8 mouse cellular contexts compared by ENCODE assay signal in genomic region chr19:5084834-5085144, GRCm38 (mm10). TPM values are rescaled to one million over a fixed set of nuclear protein-coding genes. Genes with fewer than 3 reads are reported as not detected.
A peak's percentile ranks its signal among the peaks of the same experiment; 100 is the strongest.
DNase-seq lines count a peak whose midpoint lies in the region; ATAC-seq and TF ChIP-seq lines count a peak whose summit lies in the region.

No protein-coding gene starts in this region.

- TF ChIP-seq POLR2A in olfactory bulb, adult 2 months (IDR thresholded peaks at IDR 0.05; ENCODE audit: insufficient read depth, low read depth, low read length) = no peak

- no peak overlapping the region for H3K9ac ChIP-seq in lung, postnatal 0 days (replicated peaks; ENCODE audit: low read depth)

- no peak for TF ChIP-seq EP300 in lung, postnatal 0 days (IDR thresholded peaks at IDR 0.05)

- H3K4me2 ChIP-seq in lung, postnatal 0 days (replicated peaks; ENCODE audit: low read depth, low read length) = peak overlapping the region; percentile 79

- H3K9me3 ChIP-seq in lung, postnatal 0 days (ENCODE audit: low read length) = no peaks in the 10 kb centered on the region
- H3K9me3 ChIP-seq in limb, embryonic 10.5 days (replicated peaks) = no peaks in the 10 kb centered on the region

- no peak overlapping the region for H3K27ac ChIP-seq in lung, postnatal 0 days (ENCODE audit: low read length)
- H3K27ac ChIP-seq in limb, embryonic 10.5 days = 0 out of 2 replicates have a peak overlapping the region, but pooled peaks have one; percentile 27
- peak overlapping the region; percentile 81 for H3K27ac ChIP-seq in olfactory bulb, adult 2 months (ENCODE audit: insufficient read depth, low read depth, low read length)

- H3K36me3 ChIP-seq in lung, postnatal 0 days (ENCODE audit: insufficient read depth, low read length) = peaks cover 2% of the 10 kb centered on the region; the same call in 1 of the 2 replicates
- H3K36me3 ChIP-seq in limb, embryonic 10.5 days = peaks cover under 1% of the 10 kb centered on the region; the same call in 1 of the 2 replicates

- H3K27me3 ChIP-seq in lung, postnatal 0 days (replicated peaks; ENCODE audit: insufficient read depth, low read length) = peaks cover 48% of the 10 kb centered on the region
- H3K27me3 ChIP-seq in limb, embryonic 10.5 days (ENCODE audit: low read depth, poor library complexity, severe bottlenecking) = peaks cover 72% of the 10 kb centered on the region

- H3K4me3 ChIP-seq in lung, postnatal 0 days (ENCODE audit: low read depth, low read length) = peak overlapping the region; percentile 48
- peak overlapping the region; percentile 56 for H3K4me3 ChIP-seq in limb, embryonic 10.5 days
- H3K4me3 ChIP-seq in olfactory bulb, adult 2 months (ENCODE audit: insufficient read depth, low read depth, low read length) = peak overlapping the region; percentile 70

- DNase-seq in cerebellum, adult 11 months = peak; percentile 62
- DNase-seq in cerebellum, adult 9-10 months = no peak
- DNase-seq in lung, postnatal 0 days (ENCODE audit: low spot score) = no peak
- no peak for DNase-seq in lung, postnatal 25 days (ENCODE audit: low spot score)
- no peak for DNase-seq in limb, embryonic 10.5 days (ENCODE audit: low spot score)
- no peak for DNase-seq in thymus, postnatal 14 days
- no peak for DNase-seq in adrenal gland, adult 18-20 months (ENCODE audit: low spot score in 2 of 2)

- no peak for TF ChIP-seq CTCF in lung, postnatal 0 days (IDR thresholded peaks at IDR 0.05)
- no peak for TF ChIP-seq CTCF in olfactory bulb, adult 2 months (IDR thresholded peaks at IDR 0.05; ENCODE audit: insufficient read depth, low read depth, low read length)

- ATAC-seq in lung, postnatal 0 days = no peak

- 4% methylated on average over 12 of the region's 15 CpGs for WGBS in lung, postnatal 0 days
- WGBS in limb, embryonic 10.5 days = 4% methylated on average over 15 of the region's 15 CpGs
- 1% methylated on average over 15 of the region's 15 CpGs for WGBS in olfactory bulb, adult 2 months

- H3K4me1 ChIP-seq in lung, postnatal 0 days (ENCODE audit: insufficient read depth, low read depth, low read length) = no peaks in the 10 kb centered on the region; the same call in 1 of the 2 replicates
- peaks cover 27% of the 10 kb centered on the region for H3K4me1 ChIP-seq in limb, embryonic 10.5 days
- peaks cover 29% of the 10 kb centered on the region for H3K4me1 ChIP-seq in olfactory bulb, adult 2 months (ENCODE audit: control insufficient read depth, insufficient read depth, low read length)

RNA-seq across cellular contexts. Expression of gene Tmem151a, which starts 0.5 kb away (rescaled TPM):
- 4.1 and 4.5 TPM in 2 replicates for polyA plus RNA-seq in lung, postnatal 0 days (2015; fragmentation: Nextera tagmentation; extraction: Ambion mirVana)
- 2.4 and 2.5 TPM in 2 replicates for polyA plus RNA-seq in limb, embryonic 10.5 days (2016; fragmentation: Nextera tagmentation; extraction: Ambion mirVana)
- not detected in 2 replicates for polyA plus RNA-seq in olfactory bulb, adult 2 months (2012; ENCODE audit: insufficient read depth, insufficient read length, low replicate concordance, missing spikeins)
- total RNA-seq in adrenal gland, adult 18-20 months (2021) = 1 to 10 TPM; 1.4 to 1.5 TPM

RNA-seq across cellular contexts. Expression of gene Yif1a, which starts 3.5 kb away (rescaled TPM):
- 93.3 and 105 TPM in 2 replicates for polyA plus RNA-seq in lung, postnatal 0 days (2015; fragmentation: Nextera tagmentation; extraction: Ambion mirVana)
- 65.4 and 78.0 TPM in 2 replicates for polyA plus RNA-seq in limb, embryonic 10.5 days (2016; fragmentation: Nextera tagmentation; extraction: Ambion mirVana)
- polyA plus RNA-seq in olfactory bulb, adult 2 months (2012; ENCODE audit: insufficient read depth, insufficient read length, low replicate concordance, missing spikeins) = not detected in 2 replicates
- 10 to 100 TPM; 56.4 to 75.3 TPM for total RNA-seq in adrenal gland, adult 18-20 months (2021)

RNA-seq across cellular contexts. Expression of gene Cnih2, which starts 13.5 kb away (rescaled TPM):
- 0.70 and 0.89 TPM in 2 replicates for polyA plus RNA-seq in lung, postnatal 0 days (2015; fragmentation: Nextera tagmentation; extraction: Ambion mirVana)
- polyA plus RNA-seq in limb, embryonic 10.5 days (2016; fragmentation: Nextera tagmentation; extraction: Ambion mirVana) = 20.2 and 28.1 TPM in 2 replicates
- polyA plus RNA-seq in olfactory bulb, adult 2 months (2012; ENCODE audit: insufficient read depth, insufficient read length, low replicate concordance, missing spikeins) = not detected in 2 replicates
- total RNA-seq in adrenal gland, adult 18-20 months (2021) = 1 to 10 TPM; 1.9 to 2.3 TPM

RNA-seq across cellular contexts. Expression of gene Cd248, which starts 16.9 kb away (rescaled TPM):
- polyA plus RNA-seq in lung, postnatal 0 days (2015; fragmentation: Nextera tagmentation; extraction: Ambion mirVana) = 23.1 and 25.1 TPM in 2 replicates
- polyA plus RNA-seq in limb, embryonic 10.5 days (2016; fragmentation: Nextera tagmentation; extraction: Ambion mirVana) = 37.1 and 42.5 TPM in 2 replicates
- polyA plus RNA-seq in olfactory bulb, adult 2 months (2012; ENCODE audit: insufficient read depth, insufficient read length, low replicate concordance, missing spikeins) = not detected in 2 replicates
- 10 to 100 TPM in 1 of 2 experiments, 1 to 10 TPM in 1; 7.3 to 16.2 TPM for total RNA-seq in adrenal gland, adult 18-20 months (2021)

RNA-seq across cellular contexts. Expression of gene Rab1b, which starts 22.1 kb away (rescaled TPM):
- 228 and 240 TPM in 2 replicates for polyA plus RNA-seq in lung, postnatal 0 days (2015; fragmentation: Nextera tagmentation; extraction: Ambion mirVana)
- 276 and 296 TPM in 2 replicates for polyA plus RNA-seq in limb, embryonic 10.5 days (2016; fragmentation: Nextera tagmentation; extraction: Ambion mirVana)
- polyA plus RNA-seq in olfactory bulb, adult 2 months (2012; ENCODE audit: insufficient read depth, insufficient read length, low replicate concordance, missing spikeins) = not detected in 2 replicates
- total RNA-seq in adrenal gland, adult 18-20 months (2021) = 100 to 1,000 TPM; 179 to 194 TPM

Comparison
In these comparisons a context has a peak if more than half of its experiments do, and no peak if none do; other contexts are left out.
1. RNA of gene Yif1a, which starts 3.5 kb away (polyA plus RNA-seq): 93.3 to 105 TPM in lung, postnatal 0 days and 65.4 to 78.0 TPM in limb, embryonic 10.5 days; not detected in olfactory bulb, adult 2 months; every median in the first group is over 10 times any median in the second.
2. Peak in every context shown above with its lines, with median percentiles within 50 percentile points of each other: H3K4me3 ChIP-seq.